Mouse (Mus musculus) adrenal gland, postnatal 4 days (tissue): ENCODE measurements around the gene Phactr2. TPM values are rescaled to one million over a fixed set of nuclear protein-coding genes. Genes with fewer than 3 reads are reported as not detected.
A peak's percentile ranks its signal among the peaks of the same experiment; 100 is the strongest.

Experiments
- DNase-seq, 2 experiments: peaks; one replicate each; pipeline ENCODE4 v3.0.0; 2021 to 2022; ENCODE audit warnings: low spot score in 2 of 2, mixed read lengths in 2 of 2
- total RNA-seq, 2 experiments: library from RNA; stranded (reverse); gene quantifications; 2 replicates each; pipeline ENCODE4 v1.2.3; 2021

Gene Phactr2
- total RNA-seq, 2 experiments from 2014 or later: 49.5 to 53.4 TPM

GRCm38 (mm10) chr10:13411056-13411455 is 63.2 kb downstream of the Phactr2 start:
- no peak for DNase-seq

- DNase-seq: no peak
Measured at GRCm38 (mm10) chr10:13401971-13402370, 72.2 kb downstream of the Phactr2 start.

- no peak for DNase-seq
Measured at GRCm38 (mm10) chr10:13395753-13396152, 78.5 kb downstream of the Phactr2 start.

- no peak for DNase-seq
Measured at GRCm38 (mm10) chr10:13394000-13394399, 80.2 kb downstream of the Phactr2 start.

GRCm38 (mm10) chr10:13388116-13388922 is 85.9 kb downstream of the Phactr2 start:
- peak in 1 of 2 experiments; percentile 8 for DNase-seq

GRCm38 (mm10) chr10:13384866-13385265 is 89.3 kb downstream of the Phactr2 start:
- no peak for DNase-seq

GRCm38 (mm10) chr10:13377895-13378294 is 96.3 kb downstream of the Phactr2 start:
- DNase-seq: no peak

GRCm38 (mm10) chr10:13376428-13377260 is 97.6 kb downstream of the Phactr2 start:
- no peak for DNase-seq

- DNase-seq: no peak
Measured at GRCm38 (mm10) chr10:13375820-13376219, 98.4 kb downstream of the Phactr2 start.

GRCm38 (mm10) chr10:13369581-13370375 is 104.4 kb downstream of the Phactr2 start:
- no peak for DNase-seq

GRCm38 (mm10) chr10:13364286-13364580 is 110.0 kb downstream of the Phactr2 start:
- DNase-seq: no peak

- DNase-seq: no peak
Measured at GRCm38 (mm10) chr10:13363499-13364285, 110.5 kb downstream of the Phactr2 start.

- DNase-seq: no peak
Measured at GRCm38 (mm10) chr10:13360913-13361312, 113.3 kb downstream of the Phactr2 start.

- DNase-seq: no peak
Measured at GRCm38 (mm10) chr10:13359846-13360245, 114.4 kb downstream of the Phactr2 start.

- no peak for DNase-seq
Measured at GRCm38 (mm10) chr10:13358679-13359078, 115.5 kb downstream of the Phactr2 start.

- no peak for DNase-seq
Measured at GRCm38 (mm10) chr10:13346609-13347290, 127.5 kb downstream of the Phactr2 start.

- DNase-seq: no peak
Measured at GRCm38 (mm10) chr10:13340583-13340982, 133.6 kb downstream of the Phactr2 start.

GRCm38 (mm10) chr10:13336964-13337363 is 137.2 kb downstream of the Phactr2 start:
- no peak for DNase-seq

- DNase-seq: no peak
Measured at GRCm38 (mm10) chr10:13335814-13336213, 138.4 kb downstream of the Phactr2 start.

GRCm38 (mm10) chr10:13335347-13335746 is 138.9 kb downstream of the Phactr2 start:
- DNase-seq: no peak
